Mouse (Mus musculus) mesoderm, embryonic 11.5 days (tissue): Measurements from ENCODE around the gene Sptan1.

Source experiments
- DNase-seq: peaks from one replicate; pipeline ENCODE4 v3.0.0-alpha.2; 2012; ENCODE audit warnings: low read depth, low spot score

Gene Sptan1

GRCm38 (mm10) chr2:29965250-29965843, at the start of gene Sptan1:
Gene Sptan1, plus strand, starts transcription at chr2:29965560.
- DNase-seq: peak; percentile 98

- DNase-seq: no peak
These were observed 47.7 kb upstream of the Sptan1 start for GRCm38 (mm10) chr2:29917621-29918020.

DNA sequence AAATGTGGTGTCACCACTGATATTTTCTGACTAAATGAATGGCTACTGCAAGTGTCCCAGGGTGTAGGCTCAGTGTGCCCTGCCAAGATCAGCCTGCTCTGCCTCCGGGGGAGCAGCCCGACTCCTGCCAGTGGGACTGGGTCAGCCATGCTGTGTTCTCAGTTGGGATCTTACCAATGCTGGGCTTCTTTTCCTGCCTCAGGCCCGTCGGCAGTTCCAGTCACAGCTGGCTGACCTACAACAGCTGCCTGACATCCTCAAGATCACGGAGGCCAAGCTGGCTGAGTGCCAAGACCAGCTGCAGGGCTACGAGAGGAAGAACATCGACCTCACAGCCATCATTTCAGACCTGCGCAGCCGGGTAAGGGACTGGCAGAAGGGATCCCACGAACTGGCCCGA, 43.3 kb upstream of the Sptan1 start:
- DNase-seq: peak; percentile 28

DNA sequence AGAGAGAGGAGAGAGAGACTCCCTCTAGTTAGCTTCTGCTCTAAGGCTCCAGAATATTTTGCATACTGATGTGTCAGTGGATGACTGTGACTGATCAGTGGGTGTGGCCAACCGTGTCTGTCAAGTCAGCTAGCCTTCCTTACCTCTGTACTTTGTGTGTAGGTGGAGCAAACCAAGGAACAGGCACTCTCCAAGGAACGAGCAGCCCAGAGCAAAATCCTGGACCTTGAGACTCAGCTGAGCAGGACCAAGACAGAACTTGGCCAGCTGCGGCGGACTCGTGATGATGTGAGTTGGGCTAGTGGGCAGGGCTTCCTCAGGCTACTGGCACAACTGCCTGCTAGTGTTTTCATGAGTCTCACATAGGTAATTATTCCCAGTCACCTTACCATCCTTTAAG, 38.8 kb upstream of the Sptan1 start:
- no peak for DNase-seq

DNA sequence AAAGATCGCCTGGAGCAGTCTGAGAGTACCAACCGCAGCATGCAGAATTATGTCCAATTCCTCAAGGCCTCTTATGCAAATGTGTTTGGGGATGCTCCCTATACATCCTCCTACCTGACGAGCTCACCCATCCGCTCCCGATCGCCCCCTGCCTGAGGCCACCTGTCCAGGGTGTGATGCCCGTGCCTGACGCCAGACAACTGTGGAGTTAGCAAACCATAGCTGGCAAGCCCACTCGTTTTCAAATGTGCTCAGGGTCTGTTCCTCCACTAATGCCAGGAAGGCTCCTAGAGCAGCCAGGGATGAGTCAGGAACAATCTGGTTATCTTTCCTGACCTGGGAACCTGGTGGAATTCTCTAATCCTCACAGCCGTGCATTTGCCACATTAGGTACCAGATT, 34.9 kb upstream of the Sptan1 start:
- no peak for DNase-seq

GRCm38 (mm10) chr2:29931194-29931593, 34.2 kb upstream of the Sptan1 start:
- no peak for DNase-seq

DNA sequence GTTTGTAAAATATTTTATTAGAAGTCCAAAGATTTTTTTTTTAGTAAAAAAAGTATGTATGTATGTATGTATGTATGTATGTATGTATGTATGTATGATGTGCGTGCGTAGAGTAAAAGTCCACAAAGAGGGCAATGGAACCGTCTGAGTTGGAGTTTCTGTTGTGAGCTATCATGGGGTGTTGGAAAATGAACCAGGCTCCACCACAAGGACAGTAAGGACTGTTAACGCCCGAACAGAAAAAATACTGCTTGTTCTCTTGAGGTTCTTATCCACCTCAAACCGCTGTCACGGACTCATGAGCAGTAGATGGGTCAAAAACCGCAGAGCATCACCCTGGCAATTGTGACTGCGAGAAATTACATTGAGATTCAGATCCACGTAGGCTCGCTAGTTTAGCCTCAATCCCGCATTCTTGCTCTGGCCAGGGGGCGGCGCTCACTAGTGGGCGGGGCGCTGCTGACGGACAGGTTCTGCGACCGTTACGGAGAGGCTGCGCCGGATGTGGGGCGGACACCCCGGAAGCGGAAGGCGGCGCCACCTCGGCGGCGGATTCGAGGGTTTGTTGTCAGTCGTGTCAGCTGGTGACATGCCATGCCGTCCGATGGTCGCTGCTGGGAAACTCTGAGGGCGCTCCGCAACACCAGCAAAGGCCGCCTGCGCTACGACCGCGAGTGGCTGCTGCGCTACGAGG, 30.3 kb upstream of the Sptan1 start, which contains the start of gene Gle1:
Gene Gle1, plus strand, starts transcription at position 521 of the 694 bp plus-strand sequence.
- peak; percentile 94 for DNase-seq

DNA sequence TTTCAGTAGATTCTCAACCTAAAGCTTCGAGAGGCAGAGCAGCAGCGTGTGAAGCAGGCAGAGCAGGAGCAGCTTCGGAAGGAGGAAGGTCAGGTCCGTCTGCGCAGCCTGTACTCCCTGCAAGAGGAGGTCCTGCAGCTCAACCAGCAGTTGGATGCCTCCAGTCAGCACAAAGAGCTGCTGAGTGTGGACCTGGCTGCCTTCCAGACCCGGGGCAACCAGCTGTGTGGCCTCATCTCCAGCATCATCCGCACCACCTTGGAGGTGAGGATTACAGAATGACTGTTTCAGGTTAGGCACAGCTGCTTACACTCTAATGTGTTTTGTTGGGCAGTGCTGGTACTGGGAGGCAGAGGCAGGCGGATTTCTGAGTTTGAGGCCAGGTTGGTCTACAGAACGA, 25.3 kb upstream of the Sptan1 start:
- DNase-seq: no peak

- no peak for DNase-seq
These were observed 24.5 kb upstream of the Sptan1 start for GRCm38 (mm10) chr2:29940826-29941225.

DNA sequence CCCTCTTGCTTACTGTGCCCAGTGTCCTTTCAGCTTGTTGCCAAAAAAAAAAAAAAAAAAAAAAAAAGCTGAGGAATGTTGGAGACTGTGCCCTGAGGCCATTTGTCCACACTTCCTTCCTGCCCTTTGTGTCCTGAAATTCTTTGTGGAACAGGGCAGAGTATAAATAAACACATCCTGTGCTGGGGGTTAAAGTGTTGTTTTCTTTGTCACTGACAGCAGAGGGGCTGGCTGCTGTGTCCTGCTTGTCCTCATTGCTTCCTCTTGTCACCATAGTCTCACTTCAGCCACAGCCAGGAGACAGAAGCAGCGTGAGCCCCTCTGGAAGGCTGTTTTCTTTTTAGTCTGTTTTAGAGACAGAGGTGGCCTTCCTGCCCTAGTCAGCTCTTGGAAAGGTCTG, 20.6 kb upstream of the Sptan1 start:
- DNase-seq: peak; percentile 45

DNA sequence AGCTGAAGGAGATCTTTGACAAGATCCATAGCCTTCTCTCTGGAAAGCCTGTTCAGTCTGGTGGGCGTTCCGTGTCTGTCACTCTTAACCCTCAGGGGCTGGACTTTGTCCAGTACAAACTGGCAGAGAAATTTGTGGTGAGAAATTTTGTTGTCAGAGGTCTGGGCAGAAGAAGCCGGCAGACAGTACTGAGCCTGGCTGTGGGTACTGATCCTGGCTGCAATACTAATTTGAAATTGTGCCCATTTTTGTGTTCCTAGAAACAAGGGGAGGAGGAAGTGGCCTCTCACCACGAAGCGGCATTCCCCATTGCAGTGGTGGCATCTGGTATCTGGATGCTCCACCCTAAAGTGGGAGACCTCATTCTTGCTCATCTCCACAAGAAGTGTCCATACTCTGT, 16.5 kb upstream of the Sptan1 start:
- no peak for DNase-seq

DNA sequence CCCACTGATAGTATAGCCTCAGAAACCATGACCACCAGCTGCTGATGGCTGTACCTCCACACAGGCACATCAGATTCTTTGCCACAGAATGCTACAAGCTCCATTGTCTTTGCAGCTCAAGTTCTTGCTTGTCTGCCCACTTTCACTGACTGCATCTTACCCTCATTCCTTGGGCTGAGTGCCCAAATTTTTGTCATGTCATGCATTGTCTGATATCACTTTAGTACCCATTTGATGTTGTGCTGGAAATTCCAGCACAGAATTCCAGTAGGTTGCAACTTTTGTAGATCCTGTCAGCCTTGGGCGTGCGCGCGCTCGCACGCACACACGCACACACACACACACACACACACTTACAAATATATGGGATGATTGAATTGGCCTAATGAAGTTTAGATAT, 4.1 kb upstream of the Sptan1 start:
- no peak for DNase-seq

DNA sequence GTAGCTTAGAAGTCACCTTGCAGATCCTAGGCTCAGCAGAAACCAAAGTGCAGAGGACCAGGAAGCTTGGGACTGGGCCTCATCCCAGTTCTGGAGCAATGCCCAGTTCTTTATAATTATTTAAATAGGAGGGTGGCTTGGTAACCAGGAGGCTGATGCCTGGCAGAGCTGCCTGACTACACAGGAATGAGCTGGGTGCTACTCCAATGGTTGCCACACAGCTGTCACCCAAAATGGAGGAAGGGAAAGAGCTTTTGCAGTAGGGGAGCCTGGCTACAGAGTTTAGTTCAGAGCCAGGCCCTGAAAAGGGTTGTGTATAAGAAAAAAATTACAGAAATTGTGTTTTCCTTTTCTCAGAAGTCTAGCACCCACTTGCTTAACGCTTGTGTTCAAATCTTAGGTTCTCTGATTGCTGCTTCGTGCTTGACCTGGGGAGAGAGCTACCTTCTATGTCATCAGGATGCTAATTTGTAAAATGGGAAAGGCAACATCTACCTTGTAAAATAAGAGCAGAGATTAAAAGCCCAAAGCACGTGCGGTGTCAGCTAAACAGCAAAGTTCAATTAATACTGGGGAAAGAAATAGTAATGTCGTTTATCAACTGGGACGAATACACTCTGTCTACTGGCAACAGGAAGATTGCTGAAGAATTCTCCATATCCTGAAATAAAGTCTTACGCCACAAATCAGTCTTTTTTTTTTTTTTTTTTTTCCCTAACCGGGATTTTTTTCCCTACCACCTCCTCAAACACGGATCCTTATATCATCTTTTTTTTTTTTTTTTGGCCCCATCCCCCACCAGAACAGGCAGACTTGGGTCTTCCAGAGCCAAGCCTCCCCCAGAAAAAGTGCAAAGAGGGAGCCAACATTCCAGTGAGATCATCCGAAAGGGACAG, 758 bp upstream of the Sptan1 start:
- DNase-seq: no peak

- DNase-seq: no peak
These were observed 546 bp downstream of the Sptan1 start for GRCm38 (mm10) chr2:29965906-29966305.

DNA sequence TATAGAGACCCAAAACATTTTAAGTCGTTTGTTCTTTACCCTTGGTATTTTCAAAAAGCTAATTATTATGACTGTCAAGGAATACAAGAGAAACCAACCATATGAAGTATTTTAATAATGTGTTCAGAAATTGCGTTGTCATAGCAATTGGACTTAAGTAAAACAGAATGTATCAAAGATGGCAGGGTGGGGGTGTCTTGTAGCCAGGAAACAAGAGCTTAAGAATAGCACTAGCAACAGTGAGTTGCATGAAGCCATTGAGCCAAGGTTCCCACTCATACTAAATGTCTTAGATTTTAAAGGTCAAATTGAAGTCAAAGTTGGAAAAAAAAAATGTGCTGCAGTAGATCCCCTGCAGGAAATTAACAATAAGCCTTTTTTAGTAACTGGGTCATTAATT, 1.5 kb downstream of the Sptan1 start:
- no peak for DNase-seq

GRCm38 (mm10) chr2:29967768-29968167, 2.4 kb downstream of the Sptan1 start:
- peak; percentile 48 for DNase-seq

GRCm38 (mm10) chr2:29968638-29969037, 3.3 kb downstream of the Sptan1 start:
- no peak for DNase-seq

- no peak for DNase-seq
These were observed 6.7 kb downstream of the Sptan1 start for GRCm38 (mm10) chr2:29971838-29972635.

- DNase-seq: no peak
These were observed 8.2 kb downstream of the Sptan1 start for GRCm38 (mm10) chr2:29973525-29973924.

GRCm38 (mm10) chr2:29977307-29977706, 11.9 kb downstream of the Sptan1 start:
- peak; percentile 50 for DNase-seq

- DNase-seq: no peak
These were observed 15.3 kb downstream of the Sptan1 start for GRCm38 (mm10) chr2:29980661-29981060.

DNA sequence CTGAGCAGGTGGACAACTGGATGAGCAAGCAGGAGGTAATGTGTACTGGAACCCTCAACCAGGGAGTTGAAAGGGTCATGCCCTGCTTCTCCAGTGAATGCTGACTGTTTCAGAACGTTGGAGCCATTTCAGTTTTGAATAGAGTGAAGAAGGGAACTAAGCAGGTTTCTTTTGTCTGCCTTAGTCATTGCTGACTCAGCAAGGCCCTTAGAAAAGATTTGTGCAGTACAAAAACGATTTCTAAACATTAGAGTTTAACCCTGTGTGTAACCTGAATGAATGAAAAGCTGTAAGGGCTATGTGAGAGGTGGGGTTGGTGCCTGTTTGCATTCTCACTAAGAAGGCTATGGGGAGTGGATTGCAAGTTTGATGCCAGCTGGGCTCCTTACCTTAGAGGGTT, 26.6 kb downstream of the Sptan1 start:
- DNase-seq: no peak
